Mouse (Mus musculus) induced T-regulatory cell, adult 2 months (primary cell): Measurements from ENCODE around the gene Sec23a.
A peak's percentile ranks its signal among the peaks of the same experiment; 100 is the strongest.
"Not testable (repeated sequence)": the region's sequence is repeated elsewhere in the genome, so short reads cannot be mapped to it uniquely, and the experiment has no call there.

Experiments
- DNase-seq: peaks from one replicate; pipeline ENCODE4 v3.0.0-alpha.2; 2012; ENCODE audit warnings: low read depth

Sec23a gene

DNA sequence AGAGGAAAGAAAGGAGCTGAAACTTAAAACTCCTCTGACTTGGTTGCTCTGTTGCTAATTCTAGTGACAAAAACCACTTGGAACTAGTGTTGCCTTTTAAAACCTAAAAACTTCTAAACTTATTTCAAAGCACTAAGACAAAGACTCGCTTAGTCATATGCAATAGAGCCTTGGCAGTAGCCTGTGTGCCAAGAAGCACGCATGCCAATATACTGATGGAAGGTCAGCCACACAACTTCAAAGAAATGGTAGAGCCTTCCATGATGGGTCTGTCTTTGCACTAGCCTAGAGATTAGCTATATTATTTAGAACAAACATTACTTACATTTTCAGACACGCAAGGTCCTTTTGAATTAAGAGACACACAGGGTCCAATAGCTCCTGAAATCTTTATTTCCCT lies 26.1 kb downstream of the Sec23a start:
- no peak for DNase-seq

DNA sequence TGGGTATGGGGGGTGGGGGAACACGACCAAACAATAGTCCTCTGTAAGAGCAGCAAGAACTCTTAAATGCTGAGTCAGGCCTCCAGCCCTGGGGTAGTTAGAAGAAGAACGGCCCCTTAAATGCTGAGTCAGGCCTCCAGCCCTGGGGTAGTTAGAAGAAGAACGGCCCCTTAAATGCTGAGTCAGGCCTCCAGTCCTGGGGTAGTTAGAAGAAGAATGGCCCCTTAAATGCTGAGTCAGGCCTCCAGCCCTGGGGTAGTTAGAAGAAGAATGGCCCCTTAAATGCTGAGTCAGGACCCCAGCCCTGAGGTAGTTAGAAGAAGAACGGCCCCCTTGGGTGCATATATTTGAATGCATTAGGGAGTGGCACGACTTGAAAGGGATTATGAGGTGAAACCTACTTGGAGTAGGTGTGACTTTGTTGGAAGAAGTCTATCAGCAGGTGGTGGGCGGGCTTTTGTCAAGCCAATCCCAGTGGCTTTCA lies 30.6 kb downstream of the Sec23a start:
- not testable (repeated sequence) for DNase-seq

DNA sequence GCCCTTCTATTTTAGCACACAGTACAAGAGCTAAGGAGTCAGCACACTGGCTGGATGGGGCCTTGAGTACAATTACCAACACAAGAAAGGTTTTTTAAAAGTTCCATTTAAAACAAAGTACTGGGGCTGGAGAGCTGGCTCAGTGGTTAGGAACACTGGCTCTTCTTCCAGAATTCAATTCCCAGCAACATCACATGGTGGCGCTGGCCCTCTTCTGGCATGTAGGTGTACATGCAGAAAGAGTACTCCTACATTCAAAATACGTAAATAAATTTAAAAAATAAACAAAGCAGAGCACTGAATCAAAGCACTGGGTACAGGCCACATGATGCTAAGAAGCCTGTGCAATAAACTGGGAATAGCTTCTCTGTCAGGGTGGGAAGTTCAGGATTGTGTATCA lies 34.9 kb downstream of the Sec23a start:
- DNase-seq: peak; percentile 12

DNA sequence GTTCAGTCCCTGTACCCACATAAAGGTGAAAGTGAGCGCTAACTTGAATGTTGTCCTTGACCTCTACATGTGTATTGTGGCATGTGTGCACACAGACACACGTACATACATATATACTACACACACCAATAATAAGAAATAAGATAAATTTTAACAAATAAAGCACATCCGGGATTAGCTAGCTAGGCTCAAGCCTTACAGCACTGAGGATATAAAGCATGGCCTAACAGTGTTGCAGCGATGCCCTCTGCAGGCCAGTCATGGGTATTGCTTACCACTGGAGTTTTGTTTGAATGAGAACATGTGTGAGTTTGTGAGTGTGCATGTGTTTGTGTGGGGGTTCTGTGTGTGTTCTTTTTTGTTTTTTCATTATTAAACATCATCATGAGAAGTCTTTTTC lies 47.2 kb downstream of the Sec23a start:
- DNase-seq: peak; percentile 34

DNA sequence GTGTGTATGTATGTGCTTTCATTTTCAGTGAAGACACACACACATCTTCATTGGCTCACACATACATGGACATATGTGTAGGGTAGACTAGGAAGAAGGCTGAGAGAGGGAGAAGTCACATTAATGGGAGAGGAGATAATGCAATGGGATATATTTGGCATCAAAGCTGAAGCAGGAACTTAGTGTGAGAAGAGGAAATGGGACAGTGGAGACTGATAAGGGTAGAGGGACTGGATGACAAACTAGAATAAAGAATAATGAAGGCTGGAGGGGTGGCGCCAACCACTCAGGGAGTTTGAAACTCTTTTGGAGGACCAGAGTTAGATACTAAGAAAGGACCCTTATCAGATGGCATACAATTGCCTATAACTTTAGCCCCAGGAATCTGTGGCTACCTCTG lies 51.0 kb downstream of the Sec23a start:
- DNase-seq: no peak

DNA sequence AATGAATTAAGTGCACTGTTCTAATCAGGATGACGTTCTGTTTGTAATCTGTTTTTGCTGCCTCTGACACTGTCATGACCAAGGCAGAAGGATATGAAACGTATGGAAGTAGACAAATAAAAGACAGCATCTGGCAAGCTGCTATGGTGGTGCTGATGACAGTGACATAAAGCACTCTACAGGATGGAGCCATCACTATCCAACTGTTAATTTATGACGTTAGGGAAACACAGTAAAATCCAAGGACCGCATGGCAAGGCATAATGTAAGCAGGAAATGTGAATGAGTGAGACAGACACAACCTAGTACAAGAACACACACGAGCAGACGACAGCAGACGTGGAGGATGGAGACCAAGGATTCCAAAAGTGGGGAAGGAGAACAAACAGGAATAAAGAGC lies 55.2 kb downstream of the Sec23a start:
- DNase-seq: no peak

DNA sequence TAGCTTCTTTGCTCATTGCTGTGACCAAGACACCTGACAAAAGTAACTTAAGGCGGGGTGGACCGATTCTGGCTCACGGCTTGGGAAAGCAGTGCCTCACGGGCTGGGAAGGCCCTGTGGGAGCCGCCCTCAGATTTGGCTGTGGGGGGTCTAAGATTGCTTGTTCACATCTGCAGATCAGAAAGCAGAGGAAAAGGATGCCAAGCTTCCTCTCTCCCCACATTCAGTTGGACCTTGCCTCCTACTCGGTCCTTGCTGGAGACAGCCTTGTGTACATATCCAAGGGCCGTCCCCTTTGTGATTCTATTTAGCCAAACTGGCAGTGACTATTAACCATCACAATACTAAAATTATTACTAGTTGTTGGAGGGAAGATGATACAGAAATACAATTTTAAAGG lies 55.7 kb downstream of the Sec23a start:
- DNase-seq: no peak

DNA sequence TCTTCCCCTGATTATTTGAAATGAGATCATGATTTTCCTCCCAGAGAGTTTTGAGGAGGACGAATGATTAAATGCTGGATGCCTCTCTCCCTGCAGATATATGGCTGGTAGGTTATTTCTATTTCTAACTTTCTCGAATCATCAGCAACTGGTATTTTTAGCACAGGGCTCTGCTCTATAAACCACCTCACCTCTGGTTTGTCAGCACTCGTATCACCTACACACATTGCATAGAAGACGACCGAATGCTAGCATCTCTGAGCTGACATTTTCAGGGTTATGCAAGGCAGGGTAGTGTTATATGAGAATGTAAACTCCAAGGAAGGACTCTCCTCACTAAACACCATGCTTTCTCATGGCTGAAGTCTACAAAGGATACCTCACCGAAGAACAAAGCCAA lies 63.9 kb downstream of the Sec23a start:
- no peak for DNase-seq

DNA sequence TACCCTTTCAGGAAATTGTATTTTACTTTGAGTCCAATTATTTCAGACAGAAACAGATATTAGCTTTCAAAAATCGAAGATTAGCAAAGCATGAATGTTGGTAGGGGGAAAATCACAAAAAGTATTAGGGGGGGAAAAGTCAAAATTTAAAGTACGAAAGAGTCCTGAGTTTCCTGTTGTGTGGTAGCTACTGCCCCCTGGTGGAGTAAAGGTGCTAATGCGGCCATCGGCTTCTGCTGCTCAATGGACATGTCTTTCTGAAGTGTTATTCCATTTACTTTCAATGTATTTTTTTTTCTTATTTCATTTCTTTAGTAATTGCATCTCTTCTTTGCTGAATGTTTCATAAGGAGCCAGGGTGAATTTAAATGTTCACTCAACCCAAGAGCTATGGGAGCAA lies 64.6 kb downstream of the Sec23a start:
- DNase-seq: peak; percentile 70

DNA sequence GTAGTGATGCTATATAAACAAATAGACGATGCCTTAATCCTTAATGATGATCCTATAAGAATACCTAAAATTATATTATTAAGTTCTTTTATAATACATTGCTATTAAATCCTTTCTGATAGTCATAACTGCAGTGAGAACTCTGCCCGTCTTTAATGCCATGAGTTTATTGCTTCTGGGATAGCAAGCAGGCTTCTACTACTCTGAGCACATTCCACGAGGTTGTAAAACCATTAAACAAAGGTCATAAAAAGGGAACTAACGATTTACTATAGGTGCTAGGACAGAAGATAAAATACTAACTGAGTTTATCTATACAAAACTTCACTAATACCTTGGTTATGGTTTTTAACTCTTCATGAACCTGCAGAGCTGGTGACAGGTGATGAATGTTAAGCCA lies 69.3 kb downstream of the Sec23a start:
- no peak for DNase-seq

DNA sequence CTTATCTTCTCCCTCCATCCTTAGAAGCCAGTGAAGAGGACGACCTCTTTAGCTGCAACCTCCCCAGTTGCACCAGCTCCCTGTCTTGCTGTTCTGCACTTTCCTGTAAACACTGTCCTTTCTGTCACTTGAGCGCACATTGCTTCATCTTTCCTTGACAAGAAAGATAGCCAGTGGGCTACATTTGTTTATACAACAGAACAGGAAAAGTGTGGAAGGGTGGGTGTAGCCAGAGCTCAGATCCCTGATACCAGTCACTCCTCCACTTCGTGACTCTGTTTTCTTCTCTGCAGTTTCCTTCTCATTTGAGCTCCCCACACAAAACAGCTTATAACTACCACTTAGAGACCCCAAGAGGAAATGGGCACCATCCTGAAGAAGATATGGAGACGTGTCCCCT lies 77.2 kb downstream of the Sec23a start:
- no peak for DNase-seq

DNA sequence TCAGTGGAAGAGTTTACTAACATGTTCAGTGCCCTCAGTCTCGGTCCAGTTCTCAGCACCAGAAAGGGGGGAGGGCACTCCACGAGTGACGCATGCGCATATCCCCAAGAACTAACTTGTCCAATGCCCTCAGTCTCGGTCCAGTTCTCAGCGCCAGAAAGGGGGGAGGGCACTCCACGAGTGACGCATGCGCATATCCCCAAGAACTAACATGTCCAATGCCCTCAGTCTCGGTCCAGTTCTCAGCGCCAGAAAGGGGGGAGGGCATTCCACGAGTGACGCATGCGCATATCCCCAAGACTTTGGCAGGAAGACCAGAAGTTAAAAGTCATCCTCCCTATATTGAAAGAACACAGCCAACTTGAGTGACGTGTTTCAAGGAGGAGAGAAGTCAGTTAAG lies 86.8 kb downstream of the Sec23a start:
- no peak for DNase-seq

DNA sequence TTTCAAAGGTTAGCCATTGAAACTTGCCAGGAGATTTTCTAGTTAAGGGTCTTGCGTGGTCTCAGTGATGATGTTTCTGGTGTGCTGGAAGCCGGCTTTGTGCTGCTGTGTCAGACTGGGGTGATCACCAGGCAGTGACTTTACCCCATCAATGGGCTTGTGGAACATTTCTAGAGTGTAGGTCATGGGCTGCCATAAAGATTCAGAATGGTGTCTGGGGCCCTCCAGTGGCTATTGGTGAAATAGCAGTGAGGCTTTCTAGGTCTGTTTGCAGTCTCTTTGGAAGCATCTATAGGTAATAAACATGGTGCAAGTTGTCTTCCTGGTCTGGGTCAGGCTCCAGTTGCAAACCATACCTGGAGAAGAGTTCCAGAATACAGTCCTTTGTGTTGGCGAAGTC lies 87.8 kb downstream of the Sec23a start:
- DNase-seq: no peak

DNA sequence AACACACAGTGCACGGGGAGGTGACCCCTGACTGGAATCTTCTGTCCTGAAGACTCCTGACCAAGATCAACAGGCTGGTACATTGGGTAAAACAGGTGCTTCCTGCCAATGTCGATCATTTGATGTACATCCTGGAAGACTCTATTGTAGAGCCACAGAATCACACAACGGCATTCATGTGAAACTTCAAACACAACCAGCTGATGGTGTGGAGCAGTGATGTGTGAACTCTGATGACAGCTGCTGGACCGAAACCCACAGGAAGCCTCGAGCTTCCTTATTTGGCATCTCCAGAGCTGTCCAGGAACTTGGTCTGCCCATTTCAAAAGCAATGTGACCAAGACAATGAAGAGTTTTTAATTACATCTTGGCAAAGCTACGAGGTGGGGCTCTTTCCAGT lies 91.0 kb downstream of the Sec23a start:
- DNase-seq: no peak

DNA sequence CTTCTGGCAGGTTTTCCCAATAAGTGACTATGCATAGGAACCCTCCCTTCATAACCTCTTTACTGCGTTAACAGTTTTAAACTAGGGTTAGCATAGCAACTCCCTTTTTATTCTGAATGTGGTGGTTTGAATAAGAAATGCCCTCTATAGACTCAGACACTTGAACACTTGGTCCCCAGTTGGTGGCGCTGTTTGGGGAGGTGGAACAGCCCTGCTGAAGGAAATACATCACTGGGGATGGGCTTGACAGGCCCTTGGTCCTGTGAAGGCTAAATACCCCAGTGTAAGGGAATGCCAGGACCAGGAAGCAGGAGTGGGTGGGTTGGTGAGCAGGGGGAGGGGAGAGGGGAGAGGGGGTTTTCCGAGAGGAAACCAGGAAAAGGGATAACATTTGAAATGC lies 92.3 kb downstream of the Sec23a start:
- DNase-seq: no peak

DNA sequence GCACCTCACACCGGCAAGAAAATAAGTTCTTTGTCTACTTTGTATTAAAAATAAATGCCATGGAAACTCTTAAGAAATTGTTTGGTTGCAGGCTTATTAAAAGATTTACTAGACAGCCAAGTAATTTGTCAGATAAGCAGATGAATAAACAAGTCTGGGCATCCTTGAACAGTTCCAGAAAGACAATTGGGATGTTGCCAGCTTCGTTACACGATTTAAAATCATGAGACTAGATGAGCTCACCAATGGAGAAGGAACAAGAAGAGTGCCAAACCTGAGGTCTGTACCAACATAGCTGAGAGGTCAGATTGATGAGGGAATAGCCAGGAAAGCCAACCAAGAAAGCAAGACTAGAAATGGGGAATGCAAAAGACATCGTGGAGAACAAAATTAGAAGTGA lies 102.0 kb downstream of the Sec23a start:
- DNase-seq: no peak
